Mouse (Mus musculus) forebrain, postnatal 0 days (tissue): ENCODE measurements around the gene Gm37240. TPM values are rescaled to one million over a fixed set of nuclear protein-coding genes. Genes with fewer than 3 reads are reported as not detected.
"Not testable (repeated sequence)": the region's sequence is repeated elsewhere in the genome, so short reads cannot be mapped to it uniquely, and the experiment has no call there.

ENCODE experiments used
- ATAC-seq: fragments of 200-750 bp; cut with Nextera tagmentation; 2 replicates; pipeline ENCODE4 v1.8.0; 2017; ENCODE audit warnings: mild to moderate bottlenecking, moderate library complexity
- DNase-seq: peaks from one replicate; pipeline ENCODE4 v3.0.0-alpha.2; 2015
- H3K27ac ChIP-seq: fragments of 300-500 bp; sonication (generic); 2 replicates; pipeline ENCODE4 v1.5.1; 2014; ENCODE audit warnings: low read depth, mild to moderate bottlenecking, antibody characterized with exemption, low read length, moderate library complexity, mixed read lengths
- H3K27me3 ChIP-seq: fragments of 300-500 bp; sonication (generic); 2 replicates; pipeline ENCODE4 v1.6.1; 2014; ENCODE audit warnings: mild to moderate bottlenecking, low read length, mixed read lengths; ENCODE audit not compliant: insufficient read depth
- H3K36me3 ChIP-seq: fragments of 300-500 bp; sonication (generic); 2 replicates; pipeline ENCODE4 v1.6.1; 2014; ENCODE audit warnings: mild to moderate bottlenecking, moderate library complexity; ENCODE audit not compliant: insufficient read depth
- H3K4me1 ChIP-seq: fragments of 300-500 bp; sonication (generic); 2 replicates; pipeline ENCODE4 v1.6.1; 2014; ENCODE audit warnings: antibody characterized with exemption; ENCODE audit not compliant: insufficient read depth
- H3K4me2 ChIP-seq: fragments of 300-500 bp; sonication (generic); 2 replicates; pipeline ENCODE4 v1.6.1; 2014; ENCODE audit warnings: low read depth, mild to moderate bottlenecking, moderate library complexity
- H3K4me3 ChIP-seq: fragments of 300-500 bp; sonication (generic); 2 replicates; pipeline ENCODE4 v1.5.1; 2014; ENCODE audit warnings: low read depth, low read length, mixed read lengths
- H3K9ac ChIP-seq: fragments of 300-500 bp; sonication (generic); 2 replicates; pipeline ENCODE4 v1.6.1; 2014; ENCODE audit warnings: mild to moderate bottlenecking
- H3K9me3 ChIP-seq: fragments of 300-500 bp; sonication (generic); 2 replicates; pipeline ENCODE4 v1.6.1; 2016; ENCODE audit warnings: low read length
- CTCF ChIP-seq: sonication (generic); IDR thresholded peaks from 2 replicates; pipeline ENCODE4 v1.5.1; 2016; ENCODE audit warnings: antibody characterized with exemption, control low read depth, low read depth
- WGBS: fragments of 180-500 bp; shearing (Covaris S2); extraction: QIAGEN DNeasy Blood & Tissue Kit; methylation state at CpG from one replicate; pipeline ENCODE4 v1.1.7; 2014; 5-methylcytosine and 5-hydroxymethylcytosine counted together
- polyA plus RNA-seq: library from polyadenylated mRNA; unstranded; fragments of >200 nt; fragmentation: Nextera tagmentation; extraction: Ambion mirVana; gene quantifications from 2 replicates; pipeline ENCODE4 v1.2.1, GENCODE M21; 2015
- total RNA-seq: library from RNA; depleted of rRNA; stranded (reverse); fragments of >200 nt; gene quantifications from 2 replicates; pipeline ENCODE4 v1.2.3, GENCODE M21; 2014

Gene Gm37240
- total and polyA plus RNA-seq, 2 experiments from 2014 or later = 0.67 to 1.2 TPM

DNA sequence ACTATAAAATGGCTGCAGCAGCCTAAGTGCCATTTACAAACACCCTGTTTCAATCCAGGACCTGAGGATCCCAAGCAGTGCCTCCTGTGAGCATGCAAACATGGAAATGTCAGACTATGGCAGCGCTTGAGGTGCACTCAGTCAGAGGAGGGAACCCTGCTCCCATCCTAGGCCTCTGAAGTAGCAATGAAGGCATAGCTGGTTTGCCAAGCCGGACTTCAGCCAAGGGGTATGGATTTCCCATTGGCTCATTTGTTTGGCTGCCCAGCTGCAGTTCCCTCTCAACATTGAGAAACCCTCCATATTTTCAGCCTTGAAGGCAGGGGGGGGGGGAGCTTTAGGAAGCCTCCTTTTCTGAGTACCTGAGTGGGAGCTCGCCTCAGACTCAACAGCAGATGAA is 1329.0 kb downstream of the Gm37240 start:
- ATAC-seq (no peak), DNase-seq (no peak)
- 88% methylated on average over 3 of the region's 3 CpGs for whole genome bisulfite sequencing
- Histone ChIP-seq H3K4me3 (no peak overlapping the region), H3K4me1 (no peaks in the 10 kb centered on the region; the same call in 1 of the 2 replicates), H3K9me3 (no peaks in the 10 kb centered on the region), H3K27ac (no peak overlapping the region), H3K36me3 (no peaks in the 10 kb centered on the region), H3K4me2 (no peak overlapping the region), H3K27me3 (no peaks in the 10 kb centered on the region), H3K9ac (no peak overlapping the region)
- no peak for TF ChIP-seq CTCF

DNA sequence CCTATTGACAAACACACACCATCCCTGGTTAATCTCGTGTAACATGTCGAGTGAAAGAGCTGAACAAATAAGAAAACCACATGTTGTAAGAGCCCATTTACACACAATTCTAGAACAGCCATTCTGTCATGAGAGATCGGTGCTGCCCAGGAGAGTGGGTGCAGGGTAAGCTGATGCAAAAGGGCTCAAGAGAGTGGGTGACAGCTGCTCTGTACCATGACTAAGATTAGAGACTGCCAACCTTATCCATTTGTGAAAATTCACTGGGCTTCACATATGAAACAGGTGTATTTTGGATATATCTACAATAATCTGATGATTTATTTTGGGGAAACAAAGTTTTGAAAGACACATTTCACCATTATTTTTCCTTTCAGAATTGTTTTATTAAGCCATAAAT is 1331.5 kb downstream of the Gm37240 start:
- WGBS = 87% methylated on average over 3 of the region's 3 CpGs
- Histone ChIP-seq H3K4me1 (no peaks in the 10 kb centered on the region), H3K9me3 (no peaks in the 10 kb centered on the region), H3K4me2 (no peak overlapping the region), H3K27me3 (no peaks in the 10 kb centered on the region), H3K4me3 (no peak overlapping the region), H3K36me3 (no peaks in the 10 kb centered on the region), H3K9ac (no peak overlapping the region), H3K27ac (no peak overlapping the region)
- DNase-seq (no peak), ATAC-seq (no peak)
- TF ChIP-seq CTCF = no peak

DNA sequence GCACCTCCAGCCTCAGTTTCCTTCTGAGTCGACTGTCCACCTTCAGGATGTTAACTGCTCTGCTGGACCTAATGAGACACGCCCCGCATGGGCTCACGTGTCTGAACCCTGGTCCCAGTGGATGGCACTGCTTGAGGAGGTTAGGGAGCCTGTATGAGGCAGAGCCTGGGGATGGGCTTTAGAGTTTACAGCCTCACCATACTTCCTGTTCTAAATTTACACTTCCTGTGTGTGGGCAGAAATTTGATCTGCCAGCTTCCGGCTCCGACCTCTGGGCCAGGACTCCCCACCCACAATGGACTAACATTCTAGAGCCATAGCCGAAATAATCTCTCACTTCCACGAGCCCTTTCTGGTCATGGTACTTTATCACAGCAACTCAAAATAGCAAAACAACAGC is 1340.1 kb downstream of the Gm37240 start:
- H3K4me3 ChIP-seq = no peak overlapping the region
- no peaks in the 10 kb centered on the region for H3K27me3 ChIP-seq
- H3K9me3 ChIP-seq = no peaks in the 10 kb centered on the region
- no peaks in the 10 kb centered on the region for H3K36me3 ChIP-seq
- no peak overlapping the region for H3K27ac ChIP-seq
- no peak for DNase-seq
- ATAC-seq = no peak
- no peaks in the 10 kb centered on the region for H3K4me1 ChIP-seq
- H3K9ac ChIP-seq = no peak overlapping the region
- no peak overlapping the region for H3K4me2 ChIP-seq
- TF ChIP-seq CTCF = no peak
- WGBS = 87% methylated on average over 8 of the region's 8 CpGs

DNA sequence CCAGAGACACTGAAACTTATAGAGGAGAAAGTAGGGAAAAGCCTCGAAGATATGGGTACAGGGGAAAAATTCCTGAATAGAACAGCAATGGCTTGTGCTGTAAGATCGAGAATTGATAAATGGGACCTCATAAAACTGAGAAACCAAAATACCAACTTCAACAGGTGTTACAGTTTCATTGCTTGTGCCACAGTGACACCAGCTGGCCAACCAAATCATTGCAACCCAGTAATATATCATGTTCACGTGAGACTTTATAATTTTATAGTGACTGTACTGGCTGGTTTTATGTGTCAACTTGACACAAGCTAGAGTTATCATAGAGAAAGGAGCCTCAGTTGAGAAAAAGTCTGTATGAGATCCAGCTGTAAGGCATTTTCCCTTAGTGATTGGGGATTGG is 1344.9 kb downstream of the Gm37240 start:
- peak; percentile 89 for TF ChIP-seq CTCF
- DNase-seq (peak; percentile 86), ATAC-seq (peak; percentile 18; the same call in 1 of the 2 replicates)
- not testable (repeated sequence) for H3K4me3 ChIP-seq, H3K4me1 ChIP-seq, H3K4me2 ChIP-seq, H3K36me3 ChIP-seq, H3K9ac ChIP-seq, H3K27me3 ChIP-seq, H3K9me3 ChIP-seq, H3K27ac ChIP-seq
- 16% methylated on average over 3 of the region's 3 CpGs for WGBS

DNA sequence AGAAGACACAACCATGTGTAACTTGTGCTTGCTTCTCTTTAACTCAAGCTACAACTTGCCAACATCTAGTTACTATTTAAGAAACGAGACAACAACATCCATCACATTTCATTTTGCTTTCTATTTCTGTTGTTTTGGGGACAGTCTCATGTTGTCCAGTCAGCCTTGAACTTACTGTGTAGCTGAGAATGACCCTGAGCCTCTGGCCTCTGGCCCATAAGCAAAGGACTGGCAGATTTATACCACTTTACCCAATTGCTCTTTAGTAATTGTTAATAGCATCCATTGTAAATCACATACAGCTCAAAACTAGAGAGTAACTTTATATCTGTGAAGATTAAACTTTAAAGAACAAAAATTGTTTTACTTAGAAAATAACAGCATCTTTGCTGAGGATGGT is 1345.4 kb downstream of the Gm37240 start:
- no peak for ATAC-seq
- no peak for TF ChIP-seq CTCF
- 84% methylated on average over 1 of the region's 1 CpGs for WGBS

DNA sequence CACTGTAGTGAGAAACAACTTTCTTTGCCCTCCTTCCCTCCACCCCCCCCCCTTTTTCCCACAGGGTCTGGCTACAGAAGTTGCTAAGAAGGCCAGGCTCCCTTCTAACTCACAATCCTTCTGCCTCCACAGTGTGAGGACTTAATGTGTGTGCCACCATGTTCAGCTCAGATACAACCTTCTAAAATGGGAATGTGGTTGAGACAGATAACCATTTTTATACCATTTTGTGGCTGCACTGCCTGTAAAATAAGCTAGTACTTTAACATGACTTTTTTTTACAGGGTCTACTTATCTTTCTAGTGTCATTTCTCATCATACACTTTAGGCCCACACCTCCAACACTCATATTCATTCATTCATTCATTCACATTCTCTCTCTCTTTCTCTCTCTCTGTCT is 1346.7 kb downstream of the Gm37240 start:
- TF ChIP-seq CTCF = no peak
- Histone ChIP-seq H3K27ac (no peak overlapping the region), H3K4me2 (no peak overlapping the region), H3K9ac (no peak overlapping the region), H3K36me3 (no peaks in the 10 kb centered on the region), H3K4me3 (no peak overlapping the region), H3K4me1 (no peaks in the 10 kb centered on the region), H3K9me3 (no peaks in the 10 kb centered on the region), H3K27me3 (no peaks in the 10 kb centered on the region)
- ATAC-seq (no peak), DNase-seq (no peak)

More for the DNA sequence above, 1345.4 kb downstream of the Gm37240 start:
- no peaks in the 10 kb centered on the region for H3K4me1 ChIP-seq
- no peaks in the 10 kb centered on the region for H3K27me3 ChIP-seq
- H3K4me2 ChIP-seq = no peak overlapping the region
- H3K4me3 ChIP-seq = no peak overlapping the region
- H3K27ac ChIP-seq = no peak overlapping the region
- H3K36me3 ChIP-seq = no peaks in the 10 kb centered on the region
- H3K9me3 ChIP-seq = no peaks in the 10 kb centered on the region
- DNase-seq = no peak
- no peak overlapping the region for H3K9ac ChIP-seq

DNA sequence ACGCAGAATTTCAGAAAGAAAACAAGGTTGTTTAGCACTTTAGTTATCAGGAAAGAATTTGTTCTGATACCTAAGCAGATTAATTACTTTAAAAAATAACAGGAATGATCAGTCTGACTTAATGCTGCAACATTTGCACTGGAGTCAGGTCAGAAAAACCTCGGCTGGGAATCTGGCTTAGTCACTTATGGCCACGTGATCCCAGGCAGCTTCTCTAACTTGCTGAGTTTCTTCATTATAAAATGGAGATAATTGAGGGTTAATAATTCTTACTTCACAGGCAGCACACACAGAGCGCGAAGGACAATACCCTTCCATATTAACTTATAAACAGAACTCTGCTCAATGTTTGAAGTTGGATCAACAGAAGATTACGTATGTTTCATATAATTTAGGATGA is 1350.3 kb downstream of the Gm37240 start:
- 62% methylated on average over 6 of the region's 6 CpGs for WGBS

DNA sequence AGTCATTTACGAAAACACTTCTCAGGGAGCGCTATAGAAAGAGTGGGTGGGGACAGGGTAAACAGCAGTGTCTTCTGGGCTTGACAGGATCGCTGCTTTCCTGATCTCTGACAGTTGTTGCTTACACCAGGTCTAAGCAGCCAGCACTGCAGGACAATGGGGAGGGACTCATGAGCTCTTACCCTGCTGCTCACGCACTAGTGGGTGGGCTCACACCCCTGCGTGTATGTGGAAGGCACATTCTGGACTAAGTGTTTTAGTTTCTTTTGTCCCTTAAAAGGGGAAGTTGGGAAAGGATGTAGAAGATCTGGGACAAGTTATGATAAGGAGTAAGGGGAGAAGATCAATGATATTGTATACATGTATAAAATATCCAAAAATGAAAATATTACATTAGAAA is 1354.1 kb downstream of the Gm37240 start:
- H3K4me2 ChIP-seq = no peak overlapping the region

More for the DNA sequence above, 1350.3 kb downstream of the Gm37240 start:
- H3K4me3 ChIP-seq = no peak overlapping the region
- H3K4me2 ChIP-seq = no peak overlapping the region
- no peaks in the 10 kb centered on the region for H3K27me3 ChIP-seq
- no peak overlapping the region for H3K9ac ChIP-seq
- H3K4me1 ChIP-seq = no peaks in the 10 kb centered on the region
- ATAC-seq = no peak
- no peaks in the 10 kb centered on the region for H3K9me3 ChIP-seq
- DNase-seq = no peak
- H3K36me3 ChIP-seq = no peaks in the 10 kb centered on the region
- H3K27ac ChIP-seq = no peak overlapping the region
- TF ChIP-seq CTCF = no peak

More for the DNA sequence above, 1354.1 kb downstream of the Gm37240 start:
- ATAC-seq (no peak), DNase-seq (no peak)
- no peaks in the 10 kb centered on the region for H3K27me3 ChIP-seq
- 74% methylated on average over 5 of the region's 5 CpGs for WGBS
- no peaks in the 10 kb centered on the region for H3K4me1 ChIP-seq
- TF ChIP-seq CTCF = no peak
- no peaks in the 10 kb centered on the region for H3K36me3 ChIP-seq
- no peak overlapping the region for H3K9ac ChIP-seq
- H3K9me3 ChIP-seq = no peaks in the 10 kb centered on the region
- no peak overlapping the region for H3K4me3 ChIP-seq
- no peak overlapping the region for H3K27ac ChIP-seq
